Mouse (Mus musculus): ENCODE data around the gene Tbc1d2. TPM values are rescaled to one million over a fixed set of nuclear protein-coding genes. Genes with fewer than 3 reads are reported as not detected.

The Tbc1d2 gene
- total and polyA plus RNA-seq, 2 experiments, result 0.55 to 0.94 TPM

DNA sequence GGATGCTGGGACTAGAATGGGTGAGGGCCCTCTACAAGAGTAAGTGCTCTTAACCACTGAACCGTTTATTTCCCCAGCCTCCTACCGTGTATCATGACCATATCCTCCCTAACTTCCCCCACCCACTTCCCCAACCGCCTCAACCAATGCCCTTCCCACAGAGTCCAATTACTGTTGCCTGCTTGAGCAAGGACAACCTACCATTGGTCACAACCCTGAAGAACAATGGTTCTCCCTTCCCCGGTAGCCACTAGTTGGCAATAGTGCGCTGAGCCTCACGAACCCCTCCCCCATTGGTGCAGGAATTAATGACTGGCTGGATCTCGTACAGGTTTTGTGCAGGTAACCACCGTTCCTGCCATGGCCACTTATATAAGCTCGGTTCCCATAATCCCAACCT lies 19.6 kb downstream of the Tbc1d2 start:
- Histone ChIP-seq H3K27ac (replicated peaks; ENCODE audit: insufficient read depth, low read depth, low read length) (no peak overlapping the region), H3K79me2 (ENCODE audit: control insufficient read depth, insufficient read depth, low read length) (no peaks in the 10 kb centered on the region), H3K36me3 (ENCODE audit: control insufficient read depth, insufficient read depth, low read length) (no peaks in the 10 kb centered on the region), H3K27me3 (ENCODE audit: control insufficient read depth, insufficient read depth, low read length) (no peaks in the 10 kb centered on the region), H3K4me1 (ENCODE audit: control insufficient read depth, insufficient read depth, low read length) (no peaks in the 10 kb centered on the region), H3K4me3 (ENCODE audit: insufficient read depth, low read depth, low read length) (no peak overlapping the region), H3K9ac (ENCODE audit: low read depth, low read length) (no peak overlapping the region)
- TF ChIP-seq POLR2A (IDR thresholded peaks at IDR 0.05; ENCODE audit: extremely low read depth, insufficient read depth, low read length) (no peak), CTCF (IDR thresholded peaks at IDR 0.05; ENCODE audit: low read depth, low read length) (no peak)
- DNase-seq (ENCODE audit: extremely low read depth, low read depth, low spot score), result no peak
- 52% methylated on average over 9 of the region's 9 CpGs for WGBS

DNA sequence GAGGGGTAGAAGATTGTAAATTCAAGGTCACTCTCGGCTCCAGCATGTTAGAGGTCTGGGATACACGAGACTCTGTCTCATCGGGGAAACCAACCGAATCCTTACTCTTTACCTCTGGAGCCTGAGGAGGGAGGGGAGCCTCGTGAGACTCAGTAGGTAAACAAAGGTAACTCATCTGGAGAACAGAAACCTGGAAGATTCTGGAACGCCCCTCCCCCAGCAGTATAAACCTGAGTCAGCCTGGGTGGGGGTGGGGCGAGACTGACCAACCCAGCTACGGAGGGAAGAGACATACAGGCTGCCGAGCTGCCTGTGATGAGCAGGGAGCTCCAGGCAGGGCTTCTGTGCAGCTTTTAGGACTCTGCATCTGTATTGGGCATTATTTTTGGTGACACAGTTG lies 21.1 kb downstream of the Tbc1d2 start:
- H3K9ac ChIP-seq (ENCODE audit: low read depth, low read length), result no peak overlapping the region
- H3K27me3 ChIP-seq (ENCODE audit: control insufficient read depth, insufficient read depth, low read length), result no peaks in the 10 kb centered on the region
- DNase-seq (ENCODE audit: extremely low read depth, low read depth, low spot score), result no peak
- H3K4me3 ChIP-seq (ENCODE audit: insufficient read depth, low read depth, low read length), result no peak overlapping the region
- no peaks in the 10 kb centered on the region for H3K36me3 ChIP-seq (ENCODE audit: control insufficient read depth, insufficient read depth, low read length)
- no peak for TF ChIP-seq CTCF (IDR thresholded peaks at IDR 0.05; ENCODE audit: low read depth, low read length)
- TF ChIP-seq POLR2A (IDR thresholded peaks at IDR 0.05; ENCODE audit: extremely low read depth, insufficient read depth, low read length), result no peak
- H3K27ac ChIP-seq (replicated peaks; ENCODE audit: insufficient read depth, low read depth, low read length), result no peak overlapping the region
- H3K4me1 ChIP-seq (ENCODE audit: control insufficient read depth, insufficient read depth, low read length), result no peaks in the 10 kb centered on the region
- H3K79me2 ChIP-seq (ENCODE audit: control insufficient read depth, insufficient read depth, low read length), result no peaks in the 10 kb centered on the region
- 33% methylated on average over 9 of the region's 9 CpGs for WGBS

DNA sequence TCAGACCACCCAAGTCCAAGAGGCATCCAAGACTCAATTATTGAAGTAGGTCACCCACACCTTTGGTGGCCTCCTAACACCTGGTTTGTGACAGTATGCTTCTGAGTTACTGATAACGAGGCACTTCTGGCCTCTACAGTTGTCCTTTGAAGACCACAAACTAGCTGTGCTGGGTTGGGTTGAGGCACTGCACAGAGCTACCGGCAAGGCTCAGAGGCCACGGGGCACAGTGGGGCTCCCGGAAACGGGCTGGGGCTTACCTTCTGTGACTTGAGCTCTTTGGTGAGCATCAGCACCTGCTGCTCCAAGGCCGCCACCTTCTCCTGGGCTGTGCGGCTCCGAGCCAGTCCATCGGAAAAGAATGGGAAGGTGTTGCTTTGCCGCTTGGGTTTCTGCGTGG lies 21.9 kb downstream of the Tbc1d2 start:
- Histone ChIP-seq H3K79me2 (ENCODE audit: control insufficient read depth, insufficient read depth, low read length) (no peaks in the 10 kb centered on the region), H3K4me3 (ENCODE audit: insufficient read depth, low read depth, low read length) (no peak overlapping the region), H3K27me3 (ENCODE audit: control insufficient read depth, insufficient read depth, low read length) (no peaks in the 10 kb centered on the region), H3K9ac (ENCODE audit: low read depth, low read length) (no peak overlapping the region), H3K27ac (replicated peaks; ENCODE audit: insufficient read depth, low read depth, low read length) (no peak overlapping the region), H3K36me3 (ENCODE audit: control insufficient read depth, insufficient read depth, low read length) (no peaks in the 10 kb centered on the region), H3K4me1 (ENCODE audit: control insufficient read depth, insufficient read depth, low read length) (no peaks in the 10 kb centered on the region)
- TF ChIP-seq CTCF (IDR thresholded peaks at IDR 0.05; ENCODE audit: low read depth, low read length), result no peak
- no peak for TF ChIP-seq POLR2A (IDR thresholded peaks at IDR 0.05; ENCODE audit: extremely low read depth, insufficient read depth, low read length)
- 80% methylated on average over 11 of the region's 11 CpGs for WGBS
- no peak for DNase-seq (ENCODE audit: extremely low read depth, low read depth, low spot score)

DNA sequence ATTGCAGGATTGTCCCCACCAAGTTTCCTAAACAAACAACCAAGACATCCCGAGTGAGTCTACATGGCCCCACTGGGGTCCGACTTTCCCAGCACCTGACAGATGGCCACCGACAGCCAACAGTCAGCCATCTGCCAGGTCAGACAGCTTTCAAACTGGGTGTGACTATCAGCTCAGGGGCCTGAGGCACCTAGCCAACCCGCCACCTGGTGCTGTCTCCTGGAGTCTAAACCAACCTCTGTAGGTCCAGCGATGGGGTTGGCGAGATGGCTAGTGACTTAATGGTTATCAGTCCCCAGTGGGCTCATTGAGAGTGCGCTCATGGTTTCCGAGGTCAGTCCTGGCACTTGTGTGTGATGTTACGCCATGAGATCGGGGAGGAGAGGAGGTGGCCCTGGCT lies 24.9 kb downstream of the Tbc1d2 start:
- no peak overlapping the region for H3K27ac ChIP-seq (replicated peaks; ENCODE audit: insufficient read depth, low read depth, low read length)
- WGBS, result 87% methylated on average over 10 of the region's 10 CpGs
- no peak for DNase-seq (ENCODE audit: extremely low read depth, low read depth, low spot score)
- H3K9ac ChIP-seq (ENCODE audit: low read depth, low read length), result no peak overlapping the region
- no peak for TF ChIP-seq CTCF (IDR thresholded peaks at IDR 0.05; ENCODE audit: low read depth, low read length)
- TF ChIP-seq POLR2A (IDR thresholded peaks at IDR 0.05; ENCODE audit: extremely low read depth, insufficient read depth, low read length), result no peak
- H3K36me3 ChIP-seq (ENCODE audit: control insufficient read depth, insufficient read depth, low read length), result no peaks in the 10 kb centered on the region
- no peaks in the 10 kb centered on the region for H3K79me2 ChIP-seq (ENCODE audit: control insufficient read depth, insufficient read depth, low read length)
- no peaks in the 10 kb centered on the region for H3K27me3 ChIP-seq (ENCODE audit: control insufficient read depth, insufficient read depth, low read length)
- H3K4me3 ChIP-seq (ENCODE audit: insufficient read depth, low read depth, low read length), result no peak overlapping the region
- no peaks in the 10 kb centered on the region for H3K4me1 ChIP-seq (ENCODE audit: control insufficient read depth, insufficient read depth, low read length)

DNA sequence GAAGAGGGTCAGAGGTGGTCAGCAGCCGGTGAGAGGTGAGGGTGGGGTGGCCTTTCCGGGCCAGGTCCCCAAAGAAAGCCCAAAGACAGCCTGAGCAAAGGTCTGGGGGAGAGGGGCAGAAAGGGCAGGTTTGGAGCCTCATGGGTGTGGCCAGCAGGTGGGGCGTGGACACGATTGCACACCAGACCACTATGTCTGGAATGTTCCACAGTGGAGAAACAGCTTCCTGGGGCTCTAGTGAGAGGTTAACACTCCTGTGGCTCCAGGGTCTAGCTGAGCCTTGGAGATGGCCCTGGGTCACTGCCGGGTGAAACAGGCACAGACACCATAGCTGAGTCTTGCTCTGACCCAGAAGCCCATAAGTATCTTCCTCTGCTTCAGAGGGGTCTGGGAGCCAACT lies 27.0 kb downstream of the Tbc1d2 start:
- no peak for DNase-seq (ENCODE audit: extremely low read depth, low read depth, low spot score)
- peaks cover 2% of the 10 kb centered on the region; the same call in 1 of the 2 replicates for H3K27me3 ChIP-seq (ENCODE audit: control insufficient read depth, insufficient read depth, low read length)
- no peaks in the 10 kb centered on the region for H3K79me2 ChIP-seq (ENCODE audit: control insufficient read depth, insufficient read depth, low read length)
- H3K4me1 ChIP-seq (ENCODE audit: control insufficient read depth, insufficient read depth, low read length), result no peaks in the 10 kb centered on the region
- TF ChIP-seq POLR2A (IDR thresholded peaks at IDR 0.05; ENCODE audit: extremely low read depth, insufficient read depth, low read length) (no peak), CTCF (IDR thresholded peaks at IDR 0.05; ENCODE audit: low read depth, low read length) (no peak)
- no peak overlapping the region for H3K4me3 ChIP-seq (ENCODE audit: insufficient read depth, low read depth, low read length)
- WGBS, result 78% methylated on average over 5 of the region's 5 CpGs
- H3K27ac ChIP-seq (replicated peaks; ENCODE audit: insufficient read depth, low read depth, low read length), result no peak overlapping the region
- no peak overlapping the region for H3K9ac ChIP-seq (ENCODE audit: low read depth, low read length)
- no peaks in the 10 kb centered on the region for H3K36me3 ChIP-seq (ENCODE audit: control insufficient read depth, insufficient read depth, low read length)

DNA sequence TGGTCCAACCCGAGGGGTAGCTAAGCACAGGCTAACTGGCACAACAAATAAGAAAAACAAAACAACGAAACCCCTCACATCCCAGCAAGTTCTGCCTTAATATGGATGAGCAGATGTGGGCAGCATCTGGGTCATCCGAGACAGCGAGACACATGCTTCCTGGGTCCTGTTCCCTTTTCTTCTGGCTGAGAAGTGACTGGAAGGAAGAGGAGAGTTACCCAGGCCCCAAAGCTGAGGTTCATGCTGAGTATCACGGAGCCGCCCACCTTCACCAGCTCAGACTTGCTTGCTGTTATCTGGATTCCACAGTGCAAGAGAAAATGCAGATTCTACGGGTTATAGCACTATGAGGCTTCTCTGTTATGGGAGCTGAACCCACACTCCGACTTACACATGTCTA lies 29.1 kb downstream of the Tbc1d2 start:
- Histone ChIP-seq H3K4me1 (ENCODE audit: control insufficient read depth, insufficient read depth, low read length) (no peaks in the 10 kb centered on the region), H3K36me3 (ENCODE audit: control insufficient read depth, insufficient read depth, low read length) (no peaks in the 10 kb centered on the region), H3K79me2 (ENCODE audit: control insufficient read depth, insufficient read depth, low read length) (no peaks in the 10 kb centered on the region), H3K27me3 (ENCODE audit: control insufficient read depth, insufficient read depth, low read length) (peaks cover 2% of the 10 kb centered on the region; the same call in 1 of the 2 replicates), H3K27ac (replicated peaks; ENCODE audit: insufficient read depth, low read depth, low read length) (no peak overlapping the region), H3K9ac (ENCODE audit: low read depth, low read length) (no peak overlapping the region), H3K4me3 (ENCODE audit: insufficient read depth, low read depth, low read length) (no peak overlapping the region)
- TF ChIP-seq CTCF (IDR thresholded peaks at IDR 0.05; ENCODE audit: low read depth, low read length), result no peak
- 83% methylated on average over 8 of the region's 8 CpGs for WGBS
- no peak for DNase-seq (ENCODE audit: extremely low read depth, low read depth, low spot score)

Measured in liver, adult 2 months (tissue).